Mouse (Mus musculus) limb, embryonic 15.5 days (tissue): ENCODE measurements around the gene Clasrp. TPM values are rescaled to one million over a fixed set of nuclear protein-coding genes. Genes with fewer than 3 reads are reported as not detected.

Source experiments
- ATAC-seq: fragments of 200-750 bp; cut with Nextera tagmentation; 2 replicates; pipeline ENCODE4 v1.8.0; 2017; ENCODE audit warnings: low read depth, moderate TSS enrichment; ENCODE audit not compliant: insufficient number of reproducible peaks, low FRiP score, low TSS enrichment
- H3K27ac ChIP-seq: fragments of 300-500 bp; sonication (generic); 2 replicates; pipeline ENCODE4 v1.5.1; 2015; ENCODE audit warnings: moderate library complexity, mild to moderate bottlenecking, inconsistent platforms
- H3K27me3 ChIP-seq: fragments of 300-500 bp; sonication (generic); 2 replicates; pipeline ENCODE4 v1.6.1; 2015; ENCODE audit warnings: inconsistent platforms
- H3K36me3 ChIP-seq: fragments of 300-500 bp; sonication (generic); 2 replicates; pipeline ENCODE4 v1.6.1; 2015; ENCODE audit warnings: inconsistent platforms
- H3K4me1 ChIP-seq: fragments of 300-500 bp; sonication (generic); 2 replicates; pipeline ENCODE4 v1.6.1; 2015; ENCODE audit warnings: inconsistent platforms
- H3K4me2 ChIP-seq: fragments of 300-500 bp; sonication (generic); 2 replicates; pipeline ENCODE4 v1.6.1; 2015; ENCODE audit warnings: mild to moderate bottlenecking, inconsistent platforms
- H3K4me3 ChIP-seq: fragments of 300-500 bp; sonication (generic); 2 replicates; pipeline ENCODE4 v1.5.1; 2015; ENCODE audit warnings: mild to moderate bottlenecking, inconsistent platforms
- H3K9ac ChIP-seq: fragments of 300-500 bp; sonication (generic); 2 replicates; pipeline ENCODE4 v1.6.1; 2015; ENCODE audit warnings: inconsistent platforms
- H3K9me3 ChIP-seq: fragments of 300-500 bp; sonication (generic); 2 replicates; pipeline ENCODE4 v1.6.1; 2016; ENCODE audit warnings: inconsistent platforms
- WGBS: fragments of 180-500 bp; shearing (Covaris S2); methylation state at CpG from one replicate; pipeline ENCODE4 v1.1.7; 2015; 5-methylcytosine and 5-hydroxymethylcytosine counted together
- polyA plus RNA-seq: library from polyadenylated mRNA; unstranded; fragments of >200 nt; fragmentation: Nextera tagmentation; extraction: Ambion mirVana; gene quantifications from 2 replicates; pipeline ENCODE4 v1.2.1, GENCODE M21; 2015

Clasrp gene
- polyA plus RNA-seq, 1 experiment from 2014 or later, result 49.8 TPM

DNA sequence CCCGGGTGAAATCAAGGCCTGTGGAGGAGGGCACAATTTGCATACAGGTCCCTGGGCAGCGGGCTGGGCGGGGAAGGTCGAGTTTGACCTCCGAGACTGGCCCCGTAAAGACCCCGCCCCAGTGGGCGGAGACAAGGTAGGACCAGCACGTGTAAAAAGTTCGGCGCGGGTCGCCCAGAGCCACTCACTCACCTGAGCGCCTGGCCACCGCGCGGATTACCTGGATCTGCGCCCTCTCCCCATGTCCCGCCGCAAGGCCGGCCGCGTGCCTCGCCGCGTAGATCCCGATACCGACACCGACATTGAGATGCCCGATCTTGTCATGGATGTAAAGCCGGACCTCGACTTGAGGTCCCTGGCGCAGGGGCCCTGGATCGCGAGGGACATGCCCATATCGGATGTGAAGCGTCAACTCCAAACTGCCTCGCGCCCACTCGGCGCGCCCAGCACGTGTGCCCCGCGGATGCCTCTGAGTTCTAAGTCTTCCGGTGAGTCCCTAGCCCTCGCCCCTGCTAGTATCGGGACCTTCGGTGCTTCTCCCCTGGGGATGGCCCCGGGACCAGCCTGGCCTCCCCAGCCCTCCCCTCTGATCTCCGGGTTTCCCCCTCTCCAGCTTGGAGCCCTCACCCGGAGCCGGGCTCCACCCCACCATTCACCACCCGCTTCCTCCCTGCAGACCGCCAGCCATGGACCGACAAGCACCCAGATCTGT lies 27.0 kb downstream of the Clasrp start, which contains the start of the genes Zfp296 and Gemin7:
Zfp296 (plus strand) TSS at position 147 of the 712 bp plus-strand sequence.
Gemin7 (minus strand) TSS at position 455 of the 712 bp plus-strand sequence.
- under 1% methylated on average over 56 of the region's 56 CpGs for WGBS
- H3K27ac ChIP-seq, result no peak within 1 kb of the TSS
- H3K36me3 ChIP-seq, result peaks cover 23% of the 10 kb centered on the region
- peak within 1 kb of the TSS; percentile 40; the same call in 1 of the 2 replicates for H3K9ac ChIP-seq
- no peak for ATAC-seq
- H3K4me2 ChIP-seq, result peak within 1 kb of the TSS; percentile 90
- no peaks in the 10 kb centered on the region for H3K9me3 ChIP-seq
- peaks cover 30% of the 10 kb centered on the region for H3K4me1 ChIP-seq
- H3K4me3 ChIP-seq, result peak within 1 kb of the TSS; percentile 42
- peaks cover 35% of the 10 kb centered on the region for H3K27me3 ChIP-seq

GRCm38 (mm10) chr7:19575559-19575958 lies 28.7 kb downstream of the Clasrp start:
- Histone ChIP-seq H3K27ac (no peak overlapping the region), H3K27me3 (peaks cover 35% of the 10 kb centered on the region), H3K4me1 (peaks cover 37% of the 10 kb centered on the region), H3K4me3 (no peak overlapping the region), H3K4me2 (no peak overlapping the region), H3K9ac (no peak overlapping the region), H3K9me3 (no peaks in the 10 kb centered on the region), H3K36me3 (peaks cover 10% of the 10 kb centered on the region)
- WGBS, result 72% methylated on average over 3 of the region's 3 CpGs
- no peak for ATAC-seq

GRCm38 (mm10) chr7:19573776-19574140 lies 30.5 kb downstream of the Clasrp start:
- ATAC-seq, result no peak
- peak overlapping the region; percentile 66 for H3K4me3 ChIP-seq
- H3K9me3 ChIP-seq, result no peaks in the 10 kb centered on the region
- WGBS, result 23% methylated on average over 16 of the region's 16 CpGs
- peaks cover 33% of the 10 kb centered on the region for H3K4me1 ChIP-seq
- peak overlapping the region; percentile 66; the same call in 1 of the 2 replicates for H3K9ac ChIP-seq
- H3K4me2 ChIP-seq, result peak overlapping the region; percentile 82
- H3K36me3 ChIP-seq, result peaks cover 18% of the 10 kb centered on the region
- peaks cover 33% of the 10 kb centered on the region for H3K27me3 ChIP-seq
- H3K27ac ChIP-seq, result peak overlapping the region; percentile 83

GRCm38 (mm10) chr7:19572926-19573775 lies 31.1 kb downstream of the Clasrp start:
- peak; percentile 81 for ATAC-seq
- H3K27ac ChIP-seq, result peak overlapping the region; percentile 83
- under 1% methylated on average over 53 of the region's 53 CpGs for WGBS
- H3K4me2 ChIP-seq, result peak overlapping the region; percentile 82
- H3K36me3 ChIP-seq, result peaks cover 24% of the 10 kb centered on the region
- H3K4me3 ChIP-seq, result peak overlapping the region; percentile 66
- H3K9me3 ChIP-seq, result no peaks in the 10 kb centered on the region
- H3K9ac ChIP-seq, result peak overlapping the region; percentile 66
- H3K27me3 ChIP-seq, result peaks cover 26% of the 10 kb centered on the region
- peaks cover 31% of the 10 kb centered on the region for H3K4me1 ChIP-seq

- Histone ChIP-seq H3K4me2 (no peak overlapping the region), H3K4me1 (peaks cover 17% of the 10 kb centered on the region), H3K9ac (no peak overlapping the region), H3K36me3 (peaks cover 50% of the 10 kb centered on the region), H3K27ac (no peak overlapping the region), H3K9me3 (no peaks in the 10 kb centered on the region), H3K27me3 (no peaks in the 10 kb centered on the region), H3K4me3 (no peak overlapping the region)
- 81% methylated on average over 3 of the region's 3 CpGs for WGBS
- no peak for ATAC-seq
Measured at GRCm38 (mm10) chr7:19569647-19570046, 34.6 kb downstream of the Clasrp start.

DNA sequence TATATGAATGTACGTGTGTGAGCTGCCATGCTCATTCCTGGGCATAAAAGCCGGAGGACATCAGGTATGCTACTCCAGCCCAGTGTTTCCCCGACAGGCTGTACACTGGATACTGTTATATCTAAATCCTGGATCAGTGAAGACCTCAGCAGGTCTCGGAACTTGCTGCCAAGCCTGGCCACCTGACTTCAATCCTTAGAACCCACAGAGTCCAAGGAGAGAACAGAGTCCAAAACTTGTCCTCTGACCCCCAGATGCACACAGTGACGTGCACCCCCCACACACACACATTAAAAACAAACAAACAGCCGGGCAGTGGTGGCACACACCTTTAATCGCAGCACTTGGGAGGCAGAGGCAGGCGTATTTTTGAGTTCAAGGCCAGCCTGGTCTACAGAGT lies 36.9 kb downstream of the Clasrp start:
- Histone ChIP-seq H3K27me3 (no peaks in the 10 kb centered on the region), H3K27ac (no peak overlapping the region), H3K9me3 (peaks cover 3% of the 10 kb centered on the region; the same call in 1 of the 2 replicates), H3K4me3 (no peak overlapping the region), H3K36me3 (peaks cover 59% of the 10 kb centered on the region), H3K4me1 (peaks cover 18% of the 10 kb centered on the region), H3K4me2 (no peak overlapping the region), H3K9ac (no peak overlapping the region)
- 92% methylated on average over 8 of the region's 8 CpGs for whole genome bisulfite sequencing
- ATAC-seq, result no peak

DNA sequence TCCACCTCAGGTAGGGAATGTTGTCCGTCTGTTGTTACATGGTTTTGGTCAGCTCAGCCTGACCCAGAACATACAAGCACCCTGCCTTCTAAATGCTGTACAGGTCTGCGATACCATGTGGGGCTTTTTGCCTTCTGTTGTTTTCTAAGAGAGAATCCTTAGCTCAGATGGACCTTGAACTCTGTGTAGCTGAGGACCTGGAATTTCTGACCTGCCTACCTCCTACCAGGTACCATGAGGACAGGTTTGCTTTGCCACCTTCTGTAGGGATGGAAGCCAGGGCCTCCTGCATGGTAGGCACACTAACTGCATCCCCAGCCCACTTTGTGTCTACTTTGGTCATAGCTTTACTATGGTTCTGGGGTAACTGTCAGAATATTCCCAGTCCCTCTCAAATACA lies 38.5 kb downstream of the Clasrp start:
- Histone ChIP-seq H3K9me3 (peaks cover 3% of the 10 kb centered on the region; the same call in 1 of the 2 replicates), H3K27ac (no peak overlapping the region), H3K36me3 (peaks cover 55% of the 10 kb centered on the region), H3K27me3 (no peaks in the 10 kb centered on the region), H3K4me2 (no peak overlapping the region), H3K4me1 (peaks cover 15% of the 10 kb centered on the region), H3K4me3 (no peak overlapping the region), H3K9ac (no peak overlapping the region)
- no peak for ATAC-seq
- WGBS, result 87% methylated on average over 2 of the region's 2 CpGs

DNA sequence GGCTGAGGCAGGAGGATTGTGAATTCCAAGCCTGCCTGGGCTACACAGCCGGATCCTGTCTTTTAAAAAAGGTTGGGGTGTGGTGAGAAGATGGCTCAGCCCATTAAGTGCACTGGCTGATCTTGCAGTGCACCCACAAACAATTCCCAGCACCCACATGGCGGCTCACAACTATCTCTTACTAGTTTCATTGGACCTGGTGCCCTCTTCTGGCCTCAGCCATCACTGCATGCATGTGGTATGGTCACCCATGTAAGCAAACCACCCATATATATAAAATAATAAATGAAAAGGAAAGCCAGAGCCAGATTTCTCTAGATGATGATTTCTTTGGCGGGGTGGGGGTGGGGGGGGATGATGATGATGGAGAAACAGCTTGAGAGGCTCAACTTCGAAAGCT lies 39.8 kb downstream of the Clasrp start:
- no peak for ATAC-seq
- H3K27ac ChIP-seq, result no peak overlapping the region
- H3K4me1 ChIP-seq, result peaks cover 26% of the 10 kb centered on the region
- no peak overlapping the region for H3K4me2 ChIP-seq
- no peaks in the 10 kb centered on the region for H3K27me3 ChIP-seq
- H3K9me3 ChIP-seq, result peaks cover 3% of the 10 kb centered on the region; the same call in 1 of the 2 replicates
- H3K4me3 ChIP-seq, result no peak overlapping the region
- no peak overlapping the region for H3K9ac ChIP-seq
- peaks cover 47% of the 10 kb centered on the region for H3K36me3 ChIP-seq
- WGBS, result 95% methylated on average over 4 of the region's 4 CpGs

- Histone ChIP-seq H3K4me2 (no peak overlapping the region), H3K4me3 (no peak overlapping the region), H3K27ac (no peak overlapping the region), H3K9me3 (peaks cover 3% of the 10 kb centered on the region; the same call in 1 of the 2 replicates), H3K4me1 (peaks cover 32% of the 10 kb centered on the region), H3K36me3 (peaks cover 42% of the 10 kb centered on the region), H3K9ac (no peak overlapping the region; the same call in 1 of the 2 replicates), H3K27me3 (no peaks in the 10 kb centered on the region)
- WGBS, result 87% methylated on average over 3 of the region's 3 CpGs
- ATAC-seq, result no peak
Measured at GRCm38 (mm10) chr7:19563884-19564283, 40.4 kb downstream of the Clasrp start.

- Histone ChIP-seq H3K4me2 (peak within 1 kb of the TSS; percentile 93), H3K27ac (peak within 1 kb of the TSS; percentile 94), H3K4me3 (peak within 1 kb of the TSS; percentile 100), H3K4me1 (peaks cover 42% of the 10 kb centered on the region), H3K9ac (peak within 1 kb of the TSS; percentile 99), H3K9me3 (peaks cover 3% of the 10 kb centered on the region; the same call in 1 of the 2 replicates), H3K36me3 (peaks cover 38% of the 10 kb centered on the region), H3K27me3 (no peaks in the 10 kb centered on the region)
- ATAC-seq, result no peak
- WGBS, result 2% methylated on average over 19 of the region's 19 CpGs
Measured at GRCm38 (mm10) chr7:19562643-19563410, 41.5 kb downstream of the Clasrp start, which contains the start of gene Ppp1r37. Gene Ppp1r37, minus strand, starts transcription at chr7:19563076.
